Comparison of ENCODE assay signal across 18 mouse cellular contexts in genomic region chr11:89071522-89071921, GRCm38 (mm10). TPM values are rescaled to one million over a fixed set of nuclear protein-coding genes. Genes with fewer than 3 reads are reported as not detected.
"Had no signal": no experiment of that assay in that cellular context is flagged by ENCODE, and none has a peak within 500 bp of the region (broad histone marks: within the 10 kb centered on the region; RNA-seq: fewer than 3 reads in every experiment).

No protein-coding gene starts in this region.

- H3K27ac ChIP-seq: neural tube, embryonic 12.5 days; neural tube, embryonic 13.5 days; neural tube, embryonic 15.5 days; stomach, embryonic 15.5 days; stomach, postnatal 0 days had no signal

- H3K9me3 ChIP-seq: neural tube, embryonic 12.5 days; neural tube, embryonic 13.5 days; neural tube, embryonic 15.5 days; stomach, embryonic 15.5 days had no signal

- H3K9ac ChIP-seq: neural tube, embryonic 12.5 days; neural tube, embryonic 13.5 days; neural tube, embryonic 15.5 days; stomach, embryonic 15.5 days had no signal

- H3K36me3 ChIP-seq: neural tube, embryonic 12.5 days; neural tube, embryonic 13.5 days; neural tube, embryonic 15.5 days; stomach, embryonic 15.5 days had no signal

- H3K27me3 ChIP-seq: neural tube, embryonic 12.5 days; neural tube, embryonic 13.5 days; neural tube, embryonic 15.5 days; stomach, embryonic 15.5 days had no signal

- DNase-seq: retina, postnatal 1 day; right cerebral cortex, adult 18-20 months; right cerebral cortex, postnatal 14 days; right cerebral cortex, postnatal 25 days; right cerebral cortex, postnatal 4 days; spleen, adult 18-20 months; thymus, postnatal 14 days; thymus, postnatal 4 days had no signal

- H3K4me3 ChIP-seq: neural tube, embryonic 12.5 days; neural tube, embryonic 13.5 days; neural tube, embryonic 15.5 days; stomach, embryonic 15.5 days had no signal

- H3K4me1 ChIP-seq: neural tube, embryonic 12.5 days; neural tube, embryonic 13.5 days; neural tube, embryonic 15.5 days; stomach, embryonic 15.5 days had no signal

- H3K4me2 ChIP-seq: neural tube, embryonic 12.5 days; neural tube, embryonic 13.5 days; neural tube, embryonic 15.5 days; stomach, embryonic 15.5 days had no signal

RNA-seq across cellular contexts. Expression of gene Gm525, which starts 2.1 kb away (rescaled TPM):
- total RNA-seq: neutrophil, adult 5-6 weeks had no signal
- polyA plus RNA-seq: neural tube, embryonic 11.5 days; neural tube, embryonic 12.5 days; neural tube, embryonic 13.5 days; neural tube, embryonic 14.5 days; neural tube, embryonic 15.5 days; small intestine, adult 2 months; spleen, adult 2 months had no signal
